Mouse (Mus musculus) ES-Bruce4 (cell line): Measurements from ENCODE around the gene Gm49673.
"Not testable (repeated sequence)": the region's sequence is repeated elsewhere in the genome, so short reads cannot be mapped to it uniquely, and the experiment has no call there.

ENCODE experiments used
- CTCF ChIP-seq: IDR thresholded peaks from one replicate; pipeline ENCODE4 v1.8.1; 2011; ENCODE audit warnings: low read depth, low read length
- POLR2A ChIP-seq: IDR thresholded peaks from one replicate; pipeline ENCODE4 v1.8.1; 2011; ENCODE audit warnings: low read length; ENCODE audit not compliant: insufficient read depth

GRCm38 (mm10) chr17:8101297-8101609, 46.3 kb downstream of the Gm49673 start:
- TF ChIP-seq CTCF, POLR2A: not testable (repeated sequence)
